Mouse (Mus musculus): Measurements from ENCODE around the gene Tent5b.

Gene Tent5b

DNA sequence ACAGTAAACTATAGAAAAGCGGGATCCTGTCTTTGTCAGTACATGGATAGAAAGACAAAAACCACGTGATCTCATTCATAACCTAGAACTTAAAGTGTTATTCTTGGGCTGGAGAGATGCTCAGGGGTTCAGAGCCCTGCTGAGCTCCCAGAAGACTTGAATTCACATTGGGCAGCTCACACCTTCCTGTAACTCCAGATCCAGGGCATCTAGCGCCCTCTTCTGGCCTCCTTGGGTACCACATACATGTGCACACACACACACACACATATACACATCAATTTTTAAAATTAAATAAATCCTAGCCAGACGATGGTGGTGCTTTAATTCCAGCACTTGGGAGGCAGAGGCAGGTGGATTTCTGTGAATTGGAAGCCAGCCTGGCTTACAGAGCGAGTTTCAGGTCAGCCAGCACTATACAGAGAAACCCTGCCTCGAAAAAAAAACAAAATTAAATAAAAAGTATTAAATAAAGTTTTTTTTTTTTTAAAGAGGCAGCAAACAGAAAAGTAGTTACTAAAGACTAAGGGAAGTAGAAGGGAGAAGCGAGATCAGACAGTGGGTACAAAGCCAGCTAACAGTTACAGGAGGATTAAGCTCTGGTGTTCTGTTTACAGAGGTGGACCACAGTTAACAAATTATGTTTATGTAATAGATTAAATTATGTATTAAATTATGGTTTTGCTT is 8.7 kb upstream of the Tent5b start:
- no peak for DNase-seq (ENCODE audit: low spot score in 2 of 2)

DNA sequence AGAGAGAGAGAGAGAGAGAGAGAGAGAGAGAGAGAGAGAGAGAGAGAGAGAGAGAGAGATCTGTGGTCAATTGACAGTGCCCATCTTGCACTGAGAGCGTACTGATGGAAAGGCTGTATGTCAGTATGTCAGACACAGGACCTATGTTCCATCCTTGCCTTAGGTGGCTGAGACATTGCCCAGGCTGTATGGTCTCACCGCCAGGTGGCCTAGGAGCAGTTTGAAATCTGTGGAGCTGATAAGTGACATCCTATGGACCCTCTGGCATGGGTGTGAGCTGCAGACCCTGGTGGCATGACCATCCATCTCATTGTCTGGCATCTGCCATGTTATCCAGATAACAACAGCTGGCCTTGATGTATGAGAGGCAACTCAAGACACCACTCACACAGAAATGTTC is 6.1 kb upstream of the Tent5b start:
- no peak for DNase-seq (ENCODE audit: low spot score in 2 of 2)

DNA sequence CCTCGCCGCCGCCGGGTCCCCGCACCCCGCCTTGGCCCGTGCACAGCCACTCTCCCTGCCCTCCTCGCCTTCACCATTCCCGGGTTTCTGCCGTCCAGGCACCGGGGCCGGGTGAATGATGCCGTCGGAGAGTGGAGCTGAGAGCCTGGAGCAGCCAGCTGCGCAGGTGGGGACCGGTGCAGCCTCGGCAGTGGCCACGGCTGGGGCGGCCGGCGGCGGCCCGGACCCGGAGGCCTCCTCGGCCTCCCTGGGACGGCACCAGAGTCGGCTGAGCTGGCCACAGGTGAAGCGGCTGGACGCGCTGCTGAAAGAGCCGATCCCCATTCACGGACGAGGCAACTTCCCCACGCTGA is 229 bp downstream of the Tent5b start:
- DNase-seq (ENCODE audit: low spot score in 2 of 2), result no peak

DNA sequence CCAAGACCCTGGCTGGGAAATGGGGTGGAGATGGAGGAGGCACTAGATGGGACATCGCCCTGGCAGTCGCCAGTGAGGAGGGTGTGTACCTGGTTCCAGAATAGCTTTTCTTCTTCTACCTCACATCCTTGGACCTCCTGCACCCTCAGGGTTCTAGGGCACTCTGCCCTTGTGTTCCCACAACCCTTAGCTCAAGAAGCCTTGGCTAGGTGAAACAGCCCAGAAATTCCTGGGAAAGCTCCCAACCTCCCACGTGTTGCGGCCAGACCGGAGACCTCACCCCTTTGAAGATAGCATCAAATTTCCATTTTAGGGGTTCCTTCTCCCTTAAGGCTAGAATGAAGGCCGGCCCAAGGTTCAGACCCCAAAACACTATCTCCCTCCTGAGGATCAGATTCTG is 822 bp downstream of the Tent5b start:
- DNase-seq (ENCODE audit: low spot score in 2 of 2), result no peak

DNA sequence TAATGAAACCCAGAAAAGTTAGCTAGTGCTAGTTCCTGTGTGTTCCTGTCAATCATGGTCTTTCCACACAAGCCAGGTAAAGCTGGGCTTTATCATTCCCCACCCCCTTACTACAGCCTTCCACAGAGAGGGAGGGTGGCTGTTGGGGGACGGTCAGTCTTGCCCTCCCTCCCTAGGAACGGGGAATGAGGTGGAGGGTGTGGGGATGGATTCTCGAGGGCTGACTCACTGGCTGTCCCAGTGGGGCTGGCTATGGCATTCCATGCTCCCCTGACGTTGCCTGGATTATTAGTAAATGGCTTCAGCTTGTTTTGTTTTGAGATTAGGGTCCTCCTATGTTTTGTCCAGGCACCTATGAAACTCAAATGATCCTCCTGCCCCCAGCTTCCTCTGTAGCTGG is 1.6 kb downstream of the Tent5b start:
- no peak for DNase-seq (ENCODE audit: low spot score in 2 of 2)

DNA sequence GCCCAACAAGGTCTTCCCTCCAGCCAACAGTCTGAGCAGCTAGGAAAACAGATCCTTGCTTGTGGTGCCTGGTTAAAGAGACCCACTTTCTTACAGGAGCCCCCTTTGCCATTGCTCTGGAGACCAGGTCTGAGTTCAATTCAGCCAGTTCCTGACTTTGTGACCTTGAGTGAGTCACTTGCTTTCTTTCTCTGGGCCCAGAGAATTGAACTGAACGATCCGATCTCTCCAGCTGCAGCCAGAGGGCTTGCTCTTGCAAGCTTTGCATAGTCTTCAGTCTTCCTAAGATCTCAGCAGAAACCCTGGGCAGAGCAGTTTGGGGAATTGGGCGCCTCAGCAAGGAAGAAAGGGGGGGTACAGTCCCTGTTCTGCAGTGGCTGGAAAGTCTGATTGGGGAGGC is 2.5 kb downstream of the Tent5b start:
- DNase-seq (ENCODE audit: low spot score in 2 of 2), result no peak

DNA sequence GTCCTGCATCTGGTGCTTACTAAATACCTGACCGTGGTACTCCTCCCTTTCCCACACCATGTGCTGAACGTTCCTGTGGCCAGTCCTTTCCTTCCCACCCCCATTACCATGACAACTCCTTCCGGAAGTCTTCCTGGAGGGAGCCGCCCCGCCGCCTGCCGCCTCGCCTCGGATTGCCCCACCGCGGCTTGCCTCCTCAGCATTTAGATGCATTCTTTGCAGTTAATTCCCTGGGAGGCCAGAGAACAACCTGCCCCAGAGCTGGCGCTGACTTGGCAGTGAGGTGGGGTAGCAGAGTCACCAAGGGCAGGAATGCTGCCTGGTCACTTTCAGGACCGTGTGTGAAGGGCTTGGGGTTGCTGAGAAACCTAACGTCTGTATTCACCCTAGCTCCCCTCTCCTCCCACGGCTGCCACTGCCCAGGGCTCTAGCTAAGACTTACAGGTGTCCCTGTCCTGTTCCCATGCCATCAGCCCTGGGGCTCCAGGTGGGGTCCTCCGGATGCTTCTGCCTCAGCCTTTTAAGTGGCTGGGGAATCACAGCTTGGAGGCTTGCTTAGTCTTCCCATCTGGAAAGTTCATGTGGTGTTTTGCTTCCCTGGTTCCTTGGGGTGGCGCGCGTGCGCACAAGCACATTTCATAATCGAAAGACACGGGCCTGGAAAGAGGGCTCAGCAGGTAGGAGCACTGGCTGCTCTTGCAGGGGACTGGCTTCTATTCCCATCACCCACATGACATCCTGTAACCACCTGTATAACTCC is 4.5 kb downstream of the Tent5b start:
- DNase-seq (ENCODE audit: low spot score in 2 of 2), result no peak

DNA sequence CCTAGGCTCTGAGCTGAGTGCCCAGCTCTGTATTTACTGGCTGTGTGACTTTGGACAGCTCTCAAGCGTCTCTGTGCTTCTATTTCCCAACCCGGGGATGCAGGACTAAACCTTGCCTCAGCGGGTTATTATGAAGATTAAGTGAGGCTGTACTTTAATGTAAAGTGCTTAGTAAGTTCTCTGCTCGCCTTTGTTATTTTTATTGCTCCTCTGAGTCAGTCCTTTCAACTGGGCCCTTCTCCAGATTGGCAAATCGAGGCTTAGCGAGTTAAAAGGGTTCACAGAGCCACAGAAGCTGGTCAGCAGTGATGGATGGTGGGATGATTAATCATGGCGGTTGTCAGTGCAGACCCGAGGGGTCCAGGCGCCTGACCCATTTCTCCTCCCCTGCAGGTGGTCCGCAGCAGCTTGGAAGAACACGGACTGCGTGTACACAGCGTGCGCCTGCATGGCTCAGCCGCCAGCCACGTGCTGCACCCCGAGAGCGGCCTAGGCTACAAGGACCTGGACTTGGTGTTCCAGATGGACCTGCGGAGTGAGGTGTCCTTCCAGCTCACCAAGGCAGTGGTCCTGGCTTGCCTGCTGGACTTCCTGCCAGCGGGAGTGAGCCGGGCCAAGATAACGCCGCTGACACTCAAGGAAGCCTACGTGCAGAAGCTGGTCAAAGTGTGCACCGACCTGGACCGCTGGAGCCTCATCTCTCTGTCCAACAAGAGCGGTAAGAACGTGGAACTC is 5.9 kb downstream of the Tent5b start:
- no peak for DNase-seq (ENCODE audit: low spot score in 2 of 2)

DNA sequence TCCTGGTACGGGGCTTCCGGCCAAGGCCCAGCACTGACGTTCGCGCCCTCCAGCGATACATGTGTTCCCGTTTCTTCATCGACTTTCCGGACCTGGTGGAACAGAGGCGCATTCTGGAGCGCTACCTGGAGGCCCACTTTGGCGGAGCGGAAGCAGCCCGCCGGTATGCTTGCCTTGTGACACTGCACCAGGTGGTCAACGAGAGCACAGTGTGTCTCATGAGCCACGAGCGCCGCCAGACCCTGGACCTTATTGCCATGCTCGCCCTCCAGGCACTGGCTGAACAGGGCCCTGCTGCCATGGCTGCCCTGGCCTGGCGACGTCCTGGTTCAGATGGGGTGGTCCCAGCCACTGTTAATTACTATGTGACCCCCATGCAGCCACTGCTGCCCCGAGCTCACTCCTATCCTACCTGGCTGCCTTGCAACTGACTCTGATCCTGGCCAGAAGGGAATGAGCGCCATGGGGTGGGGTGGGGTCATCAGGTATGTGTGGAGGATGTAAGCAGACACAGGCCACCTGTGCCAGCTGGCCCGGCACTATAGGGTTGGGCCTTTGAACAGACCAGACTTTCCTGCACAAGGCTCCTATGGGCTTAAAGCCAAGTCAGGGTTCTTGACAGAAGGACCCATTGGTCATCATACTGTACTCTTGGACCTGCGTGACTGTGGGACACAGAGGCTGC is 6.9 kb downstream of the Tent5b start:
- no peak for DNase-seq (ENCODE audit: low spot score in 2 of 2)

DNA sequence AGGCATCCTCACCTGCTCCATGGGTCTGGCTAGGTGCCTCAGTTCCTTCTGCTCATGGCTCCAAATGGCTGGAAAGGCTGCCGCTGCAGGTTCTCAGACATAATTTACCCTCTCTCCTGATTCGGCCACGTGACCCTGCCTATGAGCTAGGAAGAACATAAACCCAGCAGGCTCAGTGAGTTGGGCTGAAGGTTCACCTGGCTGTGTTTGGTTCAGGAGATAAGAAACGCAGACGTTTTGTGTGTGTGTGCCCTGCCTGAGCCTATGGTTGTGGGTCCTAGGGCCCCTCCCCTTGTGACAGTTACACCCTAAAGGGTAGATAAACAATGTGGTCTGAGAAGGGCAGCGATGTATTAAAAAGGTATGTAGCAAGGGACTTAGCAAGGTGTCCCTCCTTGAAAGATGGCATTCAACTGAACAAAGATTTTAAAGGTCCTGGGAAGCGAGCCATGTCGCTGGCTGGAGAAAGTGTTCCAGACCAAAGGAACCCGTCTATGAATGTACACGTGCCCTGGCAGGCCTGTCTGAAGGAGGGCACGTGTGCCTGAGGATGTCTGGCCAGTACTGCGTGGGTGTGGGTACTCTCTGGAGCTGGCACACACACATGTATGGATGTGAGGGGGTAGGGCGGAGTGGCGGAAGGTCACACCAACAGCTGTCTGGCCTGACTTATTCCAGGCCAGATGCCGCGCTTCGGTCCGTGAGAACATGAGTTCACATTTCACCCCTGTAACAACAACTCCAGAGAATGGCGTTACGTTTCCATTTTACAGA is 8.9 kb downstream of the Tent5b start:
- no peak for DNase-seq (ENCODE audit: low spot score in 2 of 2)

DNA sequence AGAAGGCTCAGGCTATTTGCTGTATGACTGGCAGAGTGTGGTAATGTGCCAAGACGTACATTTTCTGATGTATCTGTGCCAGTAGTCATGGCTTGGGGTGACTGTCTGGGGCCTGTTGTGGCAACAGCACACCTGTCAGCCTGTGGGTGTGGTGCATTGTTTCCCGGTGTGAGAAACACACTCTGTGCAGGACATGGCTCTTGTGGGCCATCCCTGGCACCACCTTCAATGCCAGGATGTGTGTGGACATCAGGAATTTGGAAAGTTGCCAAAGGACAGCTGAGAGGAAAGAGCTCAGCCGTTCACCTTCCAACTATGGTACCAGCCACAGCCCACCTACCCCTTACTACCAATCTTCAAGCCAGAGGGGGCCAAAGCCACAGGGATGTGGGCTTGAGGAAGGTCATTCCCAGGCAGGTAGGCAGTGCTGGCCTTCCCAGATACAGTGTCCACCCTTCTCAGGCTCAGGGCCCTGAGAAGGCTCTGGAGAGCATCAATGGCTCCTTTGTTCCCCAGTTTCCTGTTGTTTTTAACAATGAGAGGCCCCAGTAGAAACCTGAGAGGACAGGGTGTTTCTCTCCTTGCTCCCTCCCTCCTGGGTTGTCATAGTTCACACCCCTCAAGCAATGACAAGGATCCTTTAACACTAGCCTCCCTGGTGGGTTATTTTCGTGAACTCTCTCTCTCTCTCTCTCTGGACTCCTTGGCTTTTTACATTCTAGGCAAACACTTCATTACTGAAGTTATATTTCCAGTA is 9.7 kb downstream of the Tent5b start:
- DNase-seq (ENCODE audit: low spot score in 2 of 2), result no peak

DNA sequence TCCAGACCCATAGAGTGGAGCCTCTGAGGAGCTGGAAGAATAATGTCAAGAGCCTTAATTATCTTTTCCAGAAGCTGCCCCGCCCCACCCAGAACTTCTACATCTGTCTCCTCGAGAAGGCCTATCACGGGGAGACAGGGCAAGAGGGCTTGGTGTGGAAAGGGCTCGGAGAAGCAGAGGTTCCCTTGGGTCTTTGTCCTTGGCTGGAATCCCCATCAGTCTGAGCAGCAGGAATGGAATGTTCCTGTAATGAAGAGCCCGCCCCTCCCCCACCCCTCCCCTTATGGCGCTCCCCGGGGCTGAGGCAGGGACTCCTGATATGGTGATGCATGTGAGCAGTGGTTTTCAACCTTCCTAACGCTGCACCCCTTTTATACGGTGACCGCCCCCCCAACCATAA is 11.9 kb downstream of the Tent5b start:
- no peak for DNase-seq (ENCODE audit: low spot score in 2 of 2)

DNA sequence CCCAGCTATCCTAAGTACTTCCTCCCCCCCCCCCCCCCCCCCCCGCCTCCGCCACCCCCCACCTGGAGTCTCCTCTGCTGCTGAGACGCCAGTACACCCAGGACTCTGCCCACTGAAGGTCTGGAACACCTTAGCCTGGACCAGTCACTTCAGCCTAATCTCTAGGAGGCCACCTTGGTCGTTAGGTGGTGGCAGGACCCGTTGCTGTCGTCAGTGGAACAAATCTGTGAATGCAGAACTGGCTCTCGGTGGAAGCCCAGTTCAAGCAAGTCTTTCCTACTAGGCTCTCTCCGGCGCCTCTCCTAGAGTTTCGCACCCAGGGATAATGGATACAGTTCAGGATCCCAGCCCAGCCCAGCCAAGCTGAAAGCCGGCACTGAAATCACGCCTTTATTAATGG is 14.0 kb downstream of the Tent5b start:
- DNase-seq (ENCODE audit: low spot score in 2 of 2), result no peak

DNA sequence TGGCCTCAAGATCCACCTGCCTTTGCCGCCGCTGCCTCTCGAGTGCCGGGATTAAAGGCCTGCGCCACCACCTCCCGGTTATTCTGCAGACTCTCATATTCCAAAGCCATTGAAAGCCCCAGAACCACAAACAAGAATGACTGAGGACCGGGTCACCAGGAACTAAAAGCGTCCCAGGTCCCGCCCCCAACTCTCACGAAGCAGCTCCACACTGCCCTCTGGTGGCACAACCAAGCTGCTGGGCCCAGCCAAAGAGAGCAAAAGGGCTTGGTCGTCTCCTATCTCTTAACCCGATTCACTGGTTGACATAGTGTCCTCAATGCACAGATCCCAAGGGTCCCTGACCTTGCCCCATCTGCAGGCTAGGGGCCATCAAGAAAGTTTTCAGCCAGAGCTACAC is 14.5 kb downstream of the Tent5b start:
- peak; percentile 83 to 86 for DNase-seq (ENCODE audit: low spot score in 2 of 2)

DNA sequence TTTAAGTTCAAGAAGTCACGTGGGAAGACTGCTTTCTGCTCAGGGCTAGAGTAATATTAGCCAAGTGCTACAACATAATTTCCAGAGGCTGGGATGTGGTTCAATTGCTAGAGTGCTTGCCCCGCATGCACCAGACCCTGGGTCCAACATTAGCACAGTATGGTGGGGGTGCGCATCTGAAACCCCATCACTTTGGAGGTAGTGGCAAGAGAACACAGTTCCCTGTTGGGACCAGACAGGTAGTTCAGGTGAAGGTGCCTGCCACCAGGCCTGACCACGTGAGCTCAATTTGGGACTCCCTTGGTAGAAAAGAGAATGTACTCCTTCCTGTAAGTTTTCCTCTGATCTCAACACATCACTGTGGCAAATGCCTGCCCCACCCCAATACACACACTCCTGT is 14.9 kb downstream of the Tent5b start:
- no peak for DNase-seq (ENCODE audit: low spot score in 2 of 2)

DNA sequence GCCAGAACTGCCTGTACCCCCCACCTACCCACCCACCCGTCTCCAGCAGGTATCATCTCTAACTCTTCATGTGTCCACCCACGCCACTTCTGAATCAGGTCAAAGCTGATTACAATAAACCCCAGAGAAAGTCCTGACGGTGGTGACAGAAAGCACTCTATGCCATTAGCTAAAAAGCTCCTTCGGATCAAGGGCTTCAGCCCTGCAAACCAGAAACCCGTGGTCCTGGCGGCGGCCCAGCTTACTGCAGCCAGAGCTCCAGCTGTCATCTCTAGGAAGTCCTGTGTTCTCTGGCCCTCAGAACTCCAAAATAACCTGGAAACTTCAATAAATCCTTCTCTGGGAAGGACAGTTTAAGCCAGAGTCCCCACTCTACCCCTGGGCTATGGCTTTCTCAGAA is 15.8 kb downstream of the Tent5b start:
- DNase-seq (ENCODE audit: low spot score in 2 of 2), result no peak

DNA sequence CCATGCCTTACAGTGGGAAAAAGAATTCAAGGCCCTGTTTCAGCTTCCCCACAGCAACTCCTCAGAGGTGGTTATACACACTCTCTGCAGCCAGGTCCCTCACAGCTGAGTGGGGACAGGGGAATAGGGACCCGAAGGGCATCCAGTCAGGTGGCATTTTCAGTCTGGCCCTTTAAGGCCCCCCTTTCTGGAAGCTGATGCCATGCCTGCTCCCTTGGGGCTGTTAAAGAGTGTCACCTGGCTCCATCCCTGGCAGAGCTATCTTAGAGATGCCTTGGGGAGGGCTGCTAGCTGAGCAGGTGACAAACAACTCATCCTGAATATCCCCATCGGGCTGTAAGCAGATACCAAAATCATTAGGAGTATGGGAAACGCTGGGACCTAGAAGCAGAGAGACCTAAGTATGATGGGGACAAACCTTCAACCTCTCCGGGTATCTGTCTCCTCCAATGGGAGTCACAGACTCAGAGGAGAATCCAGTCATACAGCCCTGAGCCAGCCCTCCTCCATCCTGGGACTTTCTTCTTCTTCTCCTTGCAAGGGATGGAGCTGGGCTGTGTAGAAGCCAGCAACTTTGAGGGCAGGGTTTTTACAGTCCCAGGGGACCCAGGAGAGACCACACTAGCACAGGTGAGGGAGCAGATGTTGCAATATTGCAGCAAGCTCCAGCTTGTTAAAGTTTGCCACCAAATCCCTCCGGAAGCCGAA is 17.0 kb downstream of the Tent5b start:
- no peak for DNase-seq (ENCODE audit: low spot score in 2 of 2)

DNA sequence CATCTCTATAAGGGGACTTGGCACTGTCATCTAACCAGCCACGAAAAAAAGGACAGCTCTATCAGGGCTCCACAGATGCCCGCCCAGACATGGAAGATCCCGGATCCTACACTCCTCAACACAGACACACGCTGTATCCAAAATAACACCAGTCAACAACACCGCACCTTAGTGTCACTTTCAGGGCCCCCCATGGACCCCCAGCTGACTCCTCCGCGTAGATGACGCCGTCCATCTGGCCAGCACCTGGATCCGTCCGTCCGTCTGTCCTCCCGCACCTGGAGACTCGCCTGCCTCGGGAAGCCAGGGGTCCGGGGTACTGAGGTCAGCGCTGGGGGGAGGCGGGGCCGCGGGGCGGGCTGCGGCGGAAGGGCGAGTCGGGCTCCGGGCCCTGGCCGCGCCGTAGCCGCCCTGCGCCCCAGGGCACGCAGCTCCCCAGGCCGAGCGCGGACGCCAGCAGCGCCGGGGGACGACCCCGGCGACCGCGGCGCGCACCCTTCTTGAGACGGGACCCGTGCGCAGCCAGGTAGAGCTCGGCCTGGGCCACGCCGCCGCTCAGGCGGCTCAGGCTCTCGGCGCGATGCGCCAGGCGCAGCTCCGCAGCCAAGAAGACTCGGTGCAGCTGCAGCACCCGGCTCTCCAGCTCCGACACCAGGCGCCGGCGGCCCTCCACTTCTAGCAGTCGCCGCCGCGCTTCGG is 17.7 kb downstream of the Tent5b start:
- DNase-seq (ENCODE audit: low spot score in 2 of 2), result no peak

DNA sequence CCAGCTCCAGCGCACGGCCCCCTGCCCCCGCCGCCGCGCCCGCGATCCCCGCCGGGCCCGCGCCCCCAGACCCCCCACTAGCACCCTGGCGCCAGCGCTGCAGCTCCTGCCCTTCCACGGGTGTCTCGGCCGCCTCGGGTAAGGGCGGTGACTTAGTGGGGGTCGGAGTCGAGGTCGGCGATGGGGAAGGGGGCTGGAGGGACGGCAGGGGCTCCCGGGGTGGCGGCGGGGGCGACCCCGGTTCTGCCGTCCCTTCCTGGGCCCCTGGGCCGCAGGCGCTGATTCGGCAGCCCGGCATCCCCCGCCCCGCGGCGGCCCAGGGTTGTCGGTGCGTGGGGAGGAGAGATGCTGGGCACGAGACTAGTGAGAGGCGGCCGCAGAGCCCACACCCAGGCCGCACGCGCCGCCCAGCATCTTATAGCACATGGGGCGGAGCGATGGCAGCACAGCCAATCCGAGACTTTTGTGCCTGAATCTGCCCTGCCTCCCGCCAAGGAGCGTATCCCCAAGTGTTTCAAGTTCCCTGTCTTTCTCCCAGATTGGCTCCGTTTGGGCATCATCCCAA is 18.3 kb downstream of the Tent5b start, which contains the start of gene Trnp1:
Trnp1 (minus strand) TSS at position 391 of the 565 bp plus-strand sequence.
- peak; percentile 66 to 70 for DNase-seq (ENCODE audit: low spot score in 2 of 2)

Measured in natural killer cell, adult 2 months (primary cell).